8 mouse cellular contexts compared by ENCODE assay signal in the genomic region with DNA sequence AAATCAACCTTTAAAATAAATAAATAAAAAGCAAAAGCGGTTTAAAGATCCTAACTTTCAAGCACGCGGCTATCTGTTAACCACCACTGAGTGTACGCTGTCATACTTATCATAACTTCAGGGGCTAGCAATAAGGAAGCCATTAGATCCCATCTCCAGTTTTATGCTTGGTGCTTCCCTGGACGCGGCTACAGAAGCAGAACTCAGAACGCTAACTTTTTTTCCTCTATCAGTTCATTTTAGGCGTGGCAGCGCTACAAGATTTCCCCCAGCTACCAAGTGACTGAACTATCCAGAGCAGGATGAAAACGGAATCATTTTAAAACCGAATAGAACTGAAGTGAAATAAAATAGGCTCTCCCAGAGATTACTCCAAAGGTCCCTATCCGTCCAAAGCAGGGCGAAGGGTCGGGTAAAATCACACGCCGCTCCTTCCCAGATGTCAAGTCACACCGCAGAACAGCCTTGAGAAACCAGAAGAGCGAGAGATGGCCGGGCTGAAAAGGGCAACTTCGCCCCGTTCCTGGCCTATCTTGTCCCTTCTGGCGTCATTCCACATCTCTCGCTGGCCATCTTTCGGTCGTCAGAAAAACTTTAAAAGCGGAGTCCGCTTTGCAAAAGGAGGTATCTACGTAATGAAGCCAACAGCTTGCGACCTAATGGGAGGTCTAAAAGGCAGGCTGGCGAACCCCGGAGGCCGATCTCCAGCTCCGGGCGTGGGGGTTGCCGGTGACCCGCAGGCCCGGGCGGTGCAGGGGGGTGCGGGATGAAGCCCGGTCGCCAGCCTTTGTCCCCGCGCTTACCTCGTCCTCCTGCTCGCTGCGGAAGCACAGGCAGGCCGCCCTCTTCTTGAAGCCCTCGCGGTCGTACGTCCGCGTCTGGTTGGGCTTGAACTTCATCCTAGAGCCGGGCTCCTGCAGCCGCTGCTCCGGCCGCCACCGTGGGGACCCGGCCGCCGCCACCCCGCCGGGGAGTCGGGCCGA. TPM values are rescaled to one million over a fixed set of nuclear protein-coding genes. Genes with fewer than 3 reads are reported as not detected.
DNase-seq lines count a peak whose midpoint lies in the region; ATAC-seq and TF ChIP-seq lines count a peak whose summit lies in the region.

No protein-coding gene starts in this region.

- peak overlapping the region; percentile 96 for H3K9ac ChIP-seq in kidney, embryonic 14.5 days (ENCODE audit: low read depth, low read length)

- peaks cover 2% of the 10 kb centered on the region; the same call in 1 of the 2 replicates for H3K36me3 ChIP-seq in kidney, embryonic 14.5 days (ENCODE audit: control insufficient read depth, insufficient read depth, low read length)

- TF ChIP-seq POLR2A in olfactory bulb, adult 2 months (IDR thresholded peaks at IDR 0.05; ENCODE audit: insufficient read depth, low read depth, low read length): no peak

- peak; percentile 38 for ATAC-seq in CD4-positive, CD25-positive, alpha-beta regulatory T cell, adult 4 months
- ATAC-seq in kidney, embryonic 14.5 days (ENCODE audit: low FRiP score, low TSS enrichment): peak; percentile 54; the same call in 1 of the 2 replicates

- H3K9me3 ChIP-seq in kidney, embryonic 14.5 days (ENCODE audit: control insufficient read depth, low read length): no peaks in the 10 kb centered on the region

- peak; percentile 55 to 62 for DNase-seq in adrenal gland, adult 18-20 months (ENCODE audit: low spot score in 2 of 2)
- peak; percentile 68 for DNase-seq in embryo, embryonic 11 days
- peak; percentile 58 for DNase-seq in heart, adult 8-10 months (ENCODE audit: low spot score)
- DNase-seq in lung, postnatal 10 days: peak; percentile 52
- peak; percentile 37 to 46 for DNase-seq in thymus, postnatal 10 days (ENCODE audit: low spot score in 2 of 2)

- peak overlapping the region; percentile 90 for H3K27ac ChIP-seq in kidney, embryonic 14.5 days (ENCODE audit: low read depth, low read length)
- peak overlapping the region; percentile 61; the same call in 1 of the 2 replicates for H3K27ac ChIP-seq in olfactory bulb, adult 2 months (ENCODE audit: insufficient read depth, low read depth, low read length)

- no peaks in the 10 kb centered on the region for H3K27me3 ChIP-seq in kidney, embryonic 14.5 days (ENCODE audit: control insufficient read depth, insufficient read depth, low read length)

- WGBS in kidney, embryonic 14.5 days: under 1% methylated on average over 65 of the region's 65 CpGs
- WGBS in olfactory bulb, adult 2 months: under 1% methylated on average over 64 of the region's 65 CpGs

- TF ChIP-seq CTCF in olfactory bulb, adult 2 months (IDR thresholded peaks at IDR 0.05; ENCODE audit: insufficient read depth, low read depth, low read length): no peak

- H3K4me2 ChIP-seq in kidney, embryonic 14.5 days (replicated peaks; ENCODE audit: low read depth, low read length): peak overlapping the region; percentile 70

- H3K4me1 ChIP-seq in kidney, embryonic 14.5 days (ENCODE audit: control insufficient read depth, insufficient read depth, low read length): peaks cover 24% of the 10 kb centered on the region
- peaks cover 4% of the 10 kb centered on the region; the same call in 1 of the 2 replicates for H3K4me1 ChIP-seq in olfactory bulb, adult 2 months (ENCODE audit: control insufficient read depth, insufficient read depth, low read length)

- H3K4me3 ChIP-seq in kidney, embryonic 14.5 days (ENCODE audit: low read length): peak overlapping the region; percentile 92
- H3K4me3 ChIP-seq in olfactory bulb, adult 2 months (ENCODE audit: insufficient read depth, low read depth, low read length): peak overlapping the region; percentile 71

RNA-seq across cellular contexts. Expression of a gene that starts 0.8 kb away (rescaled TPM):
- 1 to 10 TPM; 7.0 to 9.1 TPM for polyA plus RNA-seq in CD4-positive, CD25-positive, alpha-beta regulatory T cell, adult 4 months (2017; shearing (Covaris generic))
- 100 to 1,000 TPM; 138 to 187 TPM for total RNA-seq in adrenal gland, adult 18-20 months (2021)
- total RNA-seq in heart, adult 8-10 months (2022): 100 to 1,000 TPM; 276 to 382 (median 344) TPM
- polyA plus RNA-seq in kidney, embryonic 14.5 days (2014; fragmentation: Nextera tagmentation; extraction: Ambion mirVana): 97.8 and 143 TPM in 2 replicates
- not detected in 2 replicates for polyA plus RNA-seq in olfactory bulb, adult 2 months (2012; ENCODE audit: insufficient read depth, insufficient read length, low replicate concordance, missing spikeins)

RNA-seq across cellular contexts. Expression of a gene that starts 48.2 kb away (rescaled TPM):
- 100 to 1,000 TPM; 307 to 309 TPM for polyA plus RNA-seq in CD4-positive, CD25-positive, alpha-beta regulatory T cell, adult 4 months (2017; shearing (Covaris generic))
- total RNA-seq in adrenal gland, adult 18-20 months (2021): 100 to 1,000 TPM; 138 to 139 TPM
- total RNA-seq in heart, adult 8-10 months (2022): 100 to 1,000 TPM in 1 of 4 experiments, 10 to 100 TPM in 3; 85.8 to 102 (median 94.5) TPM
- polyA plus RNA-seq in kidney, embryonic 14.5 days (2014; fragmentation: Nextera tagmentation; extraction: Ambion mirVana): 403 and 409 TPM in 2 replicates
- polyA plus RNA-seq in olfactory bulb, adult 2 months (2012; ENCODE audit: insufficient read depth, insufficient read length, low replicate concordance, missing spikeins): not detected in 2 replicates

Comparison
In these comparisons a context has a peak if more than half of its experiments do, and no peak if none do; other contexts are left out.
1. Peak in every context shown above with its lines: DNase-seq, ATAC-seq, H3K4me3 ChIP-seq and H3K27ac ChIP-seq.